Mouse (Mus musculus): Measurements from ENCODE around the gene Gm17349.

Gene Gm17349

DNA sequence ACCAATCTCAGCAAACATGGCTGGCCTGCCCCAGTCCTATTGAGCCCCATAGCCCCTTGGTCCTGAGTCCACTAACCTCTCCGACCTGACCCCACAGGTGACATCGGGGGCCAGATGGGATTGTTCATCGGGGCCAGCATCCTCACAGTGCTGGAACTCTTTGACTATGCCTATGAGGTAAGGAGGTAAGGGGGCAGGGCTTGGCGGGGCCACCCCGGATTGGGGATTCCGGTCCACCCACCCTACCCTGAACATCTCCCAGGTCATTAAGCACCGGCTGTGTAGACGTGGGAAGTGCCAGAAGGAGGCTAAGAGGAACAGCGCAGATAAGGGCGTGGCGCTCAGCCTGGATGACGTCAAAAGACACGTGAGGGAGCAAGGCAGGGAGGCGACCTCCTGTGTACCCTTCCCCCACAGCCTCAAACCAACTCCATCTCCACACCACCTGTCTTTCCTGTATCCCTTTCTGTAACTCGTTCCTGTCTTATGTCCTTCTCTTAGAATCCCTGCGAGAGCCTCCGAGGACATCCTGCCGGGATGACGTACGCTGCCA lies 6.7 kb downstream of the Gm17349 start:
- no peak for DNase-seq

GRCm38 (mm10) chr15:99697309-99697708 lies 8.0 kb downstream of the Gm17349 start:
- DNase-seq: no peak

GRCm38 (mm10) chr15:99691976-99692375 lies 13.3 kb downstream of the Gm17349 start:
- no peak for DNase-seq

- DNase-seq: no peak
Observed at GRCm38 (mm10) chr15:99690924-99691323, 14.4 kb downstream of the Gm17349 start.

- peak; percentile 78 for DNase-seq
Observed at GRCm38 (mm10) chr15:99688712-99689111, 16.6 kb downstream of the Gm17349 start.

DNA sequence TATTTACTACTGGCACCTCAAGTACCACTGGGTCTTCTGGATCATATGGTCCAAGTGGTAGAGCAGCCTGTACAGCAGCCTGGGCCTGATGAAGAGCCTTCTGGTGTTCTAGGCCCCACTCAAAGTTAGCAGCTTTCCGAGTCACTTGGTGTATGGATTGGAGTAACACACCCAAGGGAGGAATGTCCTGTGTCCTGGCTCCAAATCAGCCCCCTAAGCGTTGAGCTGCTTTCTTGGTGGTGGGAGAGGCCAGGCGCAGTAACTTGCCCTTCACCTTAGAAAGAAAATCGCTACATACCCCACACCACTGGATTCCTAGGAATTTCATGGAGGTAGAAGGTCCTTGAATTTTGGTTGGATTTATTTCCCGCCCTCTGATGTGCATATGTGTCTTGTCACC lies 21.1 kb downstream of the Gm17349 start:
- no peak for DNase-seq

GRCm38 (mm10) chr15:99682880-99683279 lies 22.4 kb downstream of the Gm17349 start:
- DNase-seq: no peak

DNA sequence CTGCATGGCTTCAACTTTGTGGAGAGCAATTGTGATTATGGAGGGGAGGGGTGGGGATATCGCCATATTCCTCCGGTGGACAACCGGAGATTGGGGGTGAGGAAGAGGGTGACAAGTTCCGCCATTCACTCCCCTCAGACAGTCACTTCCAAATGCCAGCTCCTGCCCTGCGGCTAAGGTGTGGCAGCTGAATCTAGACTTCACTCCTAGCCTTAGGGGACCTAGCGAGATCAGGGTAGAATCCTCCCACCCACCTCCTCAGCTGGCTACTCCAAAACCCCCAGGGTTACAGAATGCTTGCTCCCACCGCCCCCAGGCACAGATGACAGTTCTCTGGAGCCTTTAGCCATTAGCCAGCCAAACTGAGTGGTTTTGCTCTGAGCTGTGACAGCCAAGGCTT lies 26.3 kb downstream of the Gm17349 start:
- no peak for DNase-seq

DNA sequence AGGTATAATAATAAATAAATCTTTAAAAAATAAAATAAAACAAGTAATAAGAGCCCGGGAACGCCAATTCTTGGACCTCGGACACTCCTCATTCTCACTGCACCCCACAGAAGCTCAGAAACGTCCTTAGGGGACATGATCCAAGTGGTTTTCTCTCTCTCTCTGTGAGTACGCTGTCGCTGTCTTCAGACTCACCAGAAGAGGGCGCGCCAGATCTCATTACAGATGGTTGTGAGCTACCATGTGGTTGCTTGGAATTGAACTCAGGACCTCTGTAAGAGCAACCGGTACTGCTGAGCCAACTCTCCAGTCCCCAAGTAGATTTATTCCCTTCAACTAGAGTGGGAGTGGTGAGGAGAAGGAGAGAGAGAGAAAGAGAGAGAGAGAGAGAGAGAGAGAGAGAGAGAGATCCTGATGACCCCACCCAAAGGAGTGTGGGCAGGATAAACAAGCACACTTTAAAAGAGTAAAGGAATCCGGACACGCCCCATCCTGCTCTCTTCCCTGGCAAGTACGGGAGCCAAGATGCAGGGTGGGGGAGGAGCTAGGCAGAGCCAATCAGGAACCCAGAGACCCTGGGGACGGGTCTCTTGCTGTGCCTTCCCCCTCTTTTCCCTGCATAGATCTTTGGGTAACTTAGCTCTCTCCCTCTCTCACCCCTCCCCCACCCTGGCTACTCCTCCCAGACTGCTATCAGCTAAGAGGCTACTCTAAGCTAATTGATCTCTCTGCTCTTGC lies 27.1 kb downstream of the Gm17349 start:
- peak; percentile 52 for DNase-seq

GRCm38 (mm10) chr15:99677089-99677488 lies 28.2 kb downstream of the Gm17349 start:
- no peak for DNase-seq

- DNase-seq: no peak
Observed at GRCm38 (mm10) chr15:99674866-99675265, 30.4 kb downstream of the Gm17349 start.

DNA sequence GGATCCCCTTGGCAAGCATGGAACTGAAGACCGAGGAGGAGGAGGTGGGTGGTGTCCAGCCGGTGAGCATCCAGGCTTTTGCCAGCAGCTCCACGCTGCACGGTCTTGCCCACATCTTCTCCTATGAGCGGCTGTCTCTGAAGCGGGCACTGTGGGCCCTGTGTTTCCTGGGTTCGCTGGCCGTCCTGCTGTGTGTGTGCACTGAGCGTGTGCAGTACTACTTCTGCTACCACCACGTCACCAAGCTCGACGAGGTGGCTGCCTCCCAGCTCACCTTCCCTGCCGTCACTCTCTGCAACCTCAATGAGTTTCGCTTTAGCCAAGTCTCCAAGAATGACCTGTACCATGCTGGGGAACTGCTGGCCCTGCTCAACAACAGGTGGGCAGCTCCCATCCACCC lies 33.5 kb downstream of the Gm17349 start:
- no peak for DNase-seq

- DNase-seq: no peak
Observed at GRCm38 (mm10) chr15:99670964-99671670, 34.2 kb downstream of the Gm17349 start.

DNA sequence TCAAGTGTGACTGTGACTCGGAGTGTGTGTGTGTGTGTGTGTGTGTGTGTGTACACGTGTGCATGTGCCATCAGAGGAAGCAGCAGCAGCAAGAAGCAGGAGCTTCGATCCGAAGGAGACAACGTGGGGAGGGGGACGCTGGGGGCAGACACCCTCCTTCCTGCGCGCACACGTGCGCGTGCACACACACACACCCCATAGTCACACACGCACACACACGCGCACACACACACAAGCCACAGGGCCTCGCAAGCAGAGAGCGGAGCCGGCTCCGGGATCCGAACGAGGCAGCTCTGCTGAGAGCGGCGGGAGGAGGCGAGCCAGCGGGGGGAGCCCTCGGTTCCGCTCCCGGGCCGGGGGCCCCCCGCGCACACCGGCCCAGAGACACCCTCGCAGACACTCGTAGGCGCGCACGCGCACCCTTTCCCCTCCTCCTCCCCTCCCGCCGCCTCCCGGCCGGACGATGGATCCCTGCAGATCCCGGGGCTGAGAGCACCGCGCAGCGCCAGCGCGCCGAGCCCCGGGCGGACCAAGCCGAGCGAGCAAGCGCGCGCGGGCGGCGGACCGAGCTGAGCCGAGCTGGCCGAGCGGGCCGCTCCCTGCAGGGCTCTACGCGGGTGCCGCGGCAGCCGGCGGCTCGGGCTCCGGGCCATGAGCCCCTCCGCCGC lies 35.0 kb downstream of the Gm17349 start, which contains the start of gene Asic1:
Gene Asic1 (plus strand): TSS at position 215 of the 668 bp plus-strand sequence.
- peak; percentile 72 for DNase-seq

GRCm38 (mm10) chr15:99669392-99669791 lies 35.9 kb downstream of the Gm17349 start:
- DNase-seq: no peak

DNA sequence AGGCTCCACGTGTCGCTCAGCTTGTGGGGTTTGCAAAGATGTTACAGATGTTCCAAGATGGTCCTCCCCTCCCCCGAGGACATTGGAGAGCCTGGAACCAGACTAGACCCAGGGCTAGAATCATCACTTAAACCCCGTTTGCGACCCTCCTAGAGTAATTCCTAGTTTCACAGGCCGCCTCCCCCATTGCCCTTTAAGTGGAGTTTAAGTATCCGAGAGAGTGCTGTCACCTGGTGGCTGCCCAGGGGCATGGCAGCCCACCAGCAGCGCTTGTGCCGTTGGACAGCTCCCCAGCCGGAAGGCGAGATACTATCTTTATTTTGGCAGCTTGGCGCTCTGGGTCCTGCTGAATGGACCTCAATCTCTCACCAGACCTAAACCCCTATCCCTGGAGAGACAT lies 36.4 kb downstream of the Gm17349 start:
- peak; percentile 84 for DNase-seq

- no peak for DNase-seq
Observed at GRCm38 (mm10) chr15:99667544-99667943, 37.7 kb downstream of the Gm17349 start.

DNA sequence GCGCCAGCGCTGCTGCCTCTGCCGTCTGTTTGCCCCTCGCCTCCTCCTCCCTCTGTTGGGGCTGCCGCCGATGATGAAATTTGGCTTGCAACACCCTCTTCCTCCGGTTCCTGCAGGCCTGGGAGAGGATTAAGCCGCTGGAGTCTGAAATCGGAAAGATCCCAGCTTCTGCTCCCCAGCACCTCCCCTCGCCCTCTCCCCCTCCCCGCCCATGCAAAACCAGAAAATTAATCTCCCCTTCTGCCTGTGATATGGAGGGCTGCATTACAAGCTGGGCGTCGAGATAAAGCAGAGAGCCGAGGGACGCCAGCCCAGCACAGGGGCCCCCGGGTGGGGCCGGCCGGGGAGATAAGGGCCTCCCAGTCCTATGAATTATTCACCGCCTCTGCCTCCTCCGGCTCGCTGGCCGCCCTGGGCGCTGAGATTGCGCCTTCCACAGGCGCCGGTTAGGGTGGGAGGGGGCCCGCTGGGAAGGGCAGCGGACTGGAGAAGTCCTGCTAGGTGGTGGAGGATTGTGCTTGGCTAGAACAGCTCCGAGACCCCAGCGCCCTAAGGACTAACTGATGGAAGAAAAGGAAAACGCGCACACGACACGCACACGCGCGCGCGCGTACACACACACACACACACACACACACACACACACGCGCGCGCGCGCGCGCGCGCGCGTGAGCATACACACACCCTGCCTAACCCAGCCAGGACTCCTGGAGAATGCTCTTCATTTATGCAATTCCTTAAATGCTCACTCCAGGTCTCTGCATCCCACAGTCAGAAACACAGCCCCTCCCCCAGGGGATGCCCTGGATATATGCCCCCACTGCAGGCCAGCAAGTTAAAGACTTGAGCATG lies 40.5 kb downstream of the Gm17349 start:
- peak; percentile 81 for DNase-seq

DNA sequence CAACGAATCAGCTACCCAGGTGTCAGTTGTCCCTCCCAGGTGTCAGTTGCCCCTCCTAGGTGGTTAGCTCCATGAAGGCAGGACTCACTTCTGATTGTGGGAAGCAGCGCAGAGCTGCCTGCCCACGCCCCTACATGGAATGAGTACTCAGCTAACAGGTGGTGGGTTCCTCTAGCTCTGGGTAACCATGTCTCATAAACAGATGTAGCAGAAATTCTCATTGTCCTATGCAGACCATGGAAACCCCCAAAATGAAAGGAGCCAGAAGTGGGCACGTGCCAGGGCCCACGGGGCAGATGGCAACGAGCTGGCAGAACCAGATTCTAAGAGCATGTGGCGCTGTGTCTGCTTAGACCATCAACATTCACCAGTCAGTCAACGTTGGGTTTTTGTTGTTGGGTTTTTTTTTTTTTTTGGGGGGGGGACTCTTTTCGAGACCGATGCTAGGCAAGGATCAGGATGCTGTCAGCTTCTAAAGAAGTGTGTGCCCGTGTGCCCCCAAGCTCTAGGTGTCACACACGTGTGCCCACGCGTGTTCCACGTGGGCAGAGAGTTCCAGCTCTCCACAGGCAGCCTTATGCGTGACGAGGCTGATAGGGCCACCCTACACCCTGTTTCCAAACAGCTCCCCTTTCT lies 41.2 kb downstream of the Gm17349 start:
- no peak for DNase-seq

GRCm38 (mm10) chr15:99662371-99662770 lies 42.9 kb downstream of the Gm17349 start:
- DNase-seq: no peak

DNA sequence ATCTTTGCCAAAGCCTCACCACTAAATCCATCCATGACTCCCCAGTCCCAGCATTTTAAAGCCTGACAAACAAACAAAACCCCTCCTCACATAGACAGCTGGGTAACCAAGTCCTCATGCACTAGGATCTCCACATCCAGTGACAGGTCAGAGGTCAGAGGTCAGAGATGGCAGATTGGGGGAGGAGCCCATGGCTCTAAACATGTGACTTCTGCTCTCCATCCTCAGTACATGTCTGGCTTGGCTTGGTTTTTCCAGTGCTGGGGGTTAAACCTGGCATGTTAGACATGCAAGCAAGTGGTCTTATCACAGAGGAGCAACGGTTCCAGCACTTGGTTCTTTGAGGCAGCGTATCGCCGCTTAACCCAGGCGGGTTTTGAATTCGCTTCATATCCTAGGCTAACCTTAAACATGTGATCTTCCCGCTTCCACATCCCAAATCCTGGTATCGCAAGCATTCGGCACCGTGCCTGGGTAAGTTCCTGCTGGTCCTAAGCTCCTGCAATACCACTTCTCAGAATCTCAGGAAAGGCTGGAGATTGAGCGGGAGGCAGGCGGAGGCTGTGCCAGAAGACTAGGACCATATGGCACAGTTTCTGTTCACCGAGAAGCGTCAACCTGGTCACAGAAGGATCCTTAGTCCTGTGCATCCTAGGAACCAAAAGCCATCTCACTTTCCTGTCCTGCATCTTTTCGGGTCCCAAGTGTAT lies 44.0 kb downstream of the Gm17349 start:
- no peak for DNase-seq
